Mouse (Mus musculus) ES-Bruce4 (cell line): Measurements from ENCODE around the gene Creld2.

ENCODE experiments used
- CTCF ChIP-seq: IDR thresholded peaks from one replicate; pipeline ENCODE4 v1.8.1; 2011; ENCODE audit warnings: low read depth, low read length
- EP300 ChIP-seq: IDR thresholded peaks from 2 replicates; pipeline ENCODE4 v1.6.1; 2011; ENCODE audit warnings: low read depth, low read length; ENCODE audit not compliant: insufficient read depth
- POLR2A ChIP-seq: IDR thresholded peaks from one replicate; pipeline ENCODE4 v1.8.1; 2011; ENCODE audit warnings: low read length; ENCODE audit not compliant: insufficient read depth

GRCm38 (mm10) chr15:88836031-88836430, 16.6 kb downstream of the Creld2 start:
- TF ChIP-seq CTCF (peak; percentile 15), POLR2A (no peak), EP300 (no peak)
